ENCODE assay signal across 19 mouse cellular contexts in genomic region chr7:75620395-75620960, GRCm38 (mm10).
"Had no signal": no experiment of that assay in that cellular context is flagged by ENCODE, and none has a peak within 500 bp of the region (broad histone marks: within the 10 kb centered on the region; RNA-seq: fewer than 3 reads in every experiment).

No protein-coding gene starts in this region.

- H3K27me3 ChIP-seq: liver, embryonic 13.5 days; neural tube, embryonic 12.5 days; stomach, embryonic 15.5 days had no signal

- H3K27ac ChIP-seq: liver, embryonic 13.5 days; neural tube, embryonic 12.5 days; stomach, embryonic 15.5 days had no signal

- H3K36me3 ChIP-seq: neural tube, embryonic 12.5 days; stomach, embryonic 15.5 days had no signal

- DNase-seq: kidney, adult 18-20 months; kidney, adult 9 months; kidney, postnatal 4 days; layer of hippocampus, adult 9-11 months; liver, embryonic 13.5 days; lung, adult 2 months; lung, postnatal 14 days; lung, postnatal 4 days; midbrain, embryonic 14.5 days; retina, postnatal 1 day; right cerebral cortex, postnatal 25 days; spleen, adult 18-20 months; thymus, adult 2 months; thymus, postnatal 14 days; thymus, postnatal 4 days had no signal

- H3K4me1 ChIP-seq: neural tube, embryonic 12.5 days; stomach, embryonic 15.5 days had no signal

- H3K4me2 ChIP-seq: liver, embryonic 13.5 days; midbrain, embryonic 11.5 days; neural tube, embryonic 12.5 days; stomach, embryonic 15.5 days had no signal

- ATAC-seq: intestine, embryonic 16.5 days had no signal

- H3K9me3 ChIP-seq: liver, embryonic 13.5 days; neural tube, embryonic 12.5 days; stomach, embryonic 15.5 days had no signal

- H3K4me3 ChIP-seq: liver, embryonic 13.5 days; neural tube, embryonic 12.5 days; stomach, embryonic 15.5 days had no signal

- H3K9ac ChIP-seq: liver, embryonic 13.5 days; neural tube, embryonic 12.5 days; stomach, embryonic 15.5 days had no signal
